Mouse (Mus musculus): ENCODE measurements around the gene 6430548M08Rik.

- TF ChIP-seq CTCF (IDR thresholded peaks at IDR 0.05), result no peak
- TF ChIP-seq POLR2A (IDR thresholded peaks at IDR 0.05; ENCODE audit: insufficient read depth, low read depth, low read length), result no peak
Observed at GRCm38 (mm10) chr8:120152636-120153035, 38.7 kb downstream of the 6430548M08Rik start.

Data from heart, adult 2 months (tissue).